Mouse (Mus musculus): ENCODE data around the gene Lhx1. TPM values are rescaled to one million over a fixed set of nuclear protein-coding genes. Genes with fewer than 3 reads are reported as not detected.
A peak's percentile ranks its signal among the peaks of the same experiment; 100 is the strongest.

Lhx1 gene
- total RNA-seq, 1 experiment from 2014 or later: 5.1 TPM

DNA sequence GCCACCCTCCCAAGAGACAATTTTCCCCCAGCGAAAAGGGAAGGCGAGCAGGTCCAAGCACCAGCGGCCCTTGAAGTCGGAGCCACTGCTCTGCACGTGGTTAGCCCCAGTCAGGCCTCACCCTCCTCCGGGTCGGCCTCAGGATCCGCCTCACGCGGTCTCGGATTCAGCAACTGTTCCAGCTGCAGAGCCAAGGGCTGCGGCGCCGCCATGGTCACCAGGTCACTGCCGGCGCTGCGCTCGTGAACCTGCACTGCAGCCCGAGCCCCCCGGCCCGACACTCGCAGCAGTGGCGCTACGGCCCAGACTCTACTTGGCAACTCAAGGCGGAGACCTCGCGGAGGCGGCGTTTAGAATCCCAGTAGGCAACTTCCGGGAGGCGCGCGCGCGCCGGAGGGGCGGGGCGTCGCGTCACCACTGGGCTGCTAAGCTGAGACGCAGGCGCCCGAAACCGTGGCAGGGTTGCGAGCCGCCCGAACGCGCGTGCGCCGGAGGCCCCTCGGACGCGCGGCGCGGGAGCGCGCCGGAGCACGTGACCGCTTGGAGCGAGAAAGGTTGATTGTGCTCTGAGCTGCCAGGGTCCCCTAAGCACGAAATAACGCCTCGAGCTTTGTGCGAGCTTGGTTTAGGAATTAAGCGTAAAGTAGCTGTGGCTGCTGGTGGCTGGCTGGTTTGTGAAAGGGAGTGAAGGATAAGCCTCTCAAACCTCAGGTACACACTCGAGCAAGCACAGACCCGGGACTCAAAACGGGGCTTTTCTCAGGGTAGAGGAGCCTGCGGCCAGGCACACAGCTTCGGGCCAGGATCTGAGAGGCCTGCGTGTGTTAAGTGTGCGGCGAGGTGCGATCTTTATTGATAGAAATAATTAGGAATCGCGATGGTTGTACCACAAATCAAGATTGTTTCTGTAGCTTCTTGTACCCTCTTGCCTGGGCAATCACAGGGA, 11.9 kb downstream of the Lhx1 start, which contains the start of gene Aatf:
TSS of gene Aatf (minus strand) at position 352 of the 946 bp plus-strand sequence.
- peak; percentile 91 for ATAC-seq (ENCODE audit: extremely low read depth, insufficient number of reproducible peaks, low FRiP score, poor library complexity, severe bottlenecking)

DNA sequence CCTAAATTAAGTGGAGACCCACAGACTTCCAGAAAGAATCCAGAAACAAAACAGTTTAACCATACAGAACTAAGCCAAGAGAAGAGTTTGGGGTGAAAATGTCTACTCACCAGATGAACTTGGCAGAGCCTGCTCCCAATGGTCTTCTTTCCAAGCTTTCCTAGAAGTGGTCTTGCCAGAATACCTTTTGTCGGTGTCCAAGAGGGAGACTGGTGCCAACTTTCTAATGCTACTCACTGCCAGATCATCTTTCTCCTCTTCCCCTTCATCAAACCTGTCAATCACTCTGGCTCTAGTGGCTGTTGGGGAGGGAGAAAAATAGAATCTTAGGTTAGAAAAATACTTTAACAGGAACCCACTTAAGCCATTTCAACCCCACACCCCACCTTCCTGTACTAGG, 13.3 kb downstream of the Lhx1 start:
- ATAC-seq (ENCODE audit: extremely low read depth, insufficient number of reproducible peaks, low FRiP score, poor library complexity, severe bottlenecking): no peak

DNA sequence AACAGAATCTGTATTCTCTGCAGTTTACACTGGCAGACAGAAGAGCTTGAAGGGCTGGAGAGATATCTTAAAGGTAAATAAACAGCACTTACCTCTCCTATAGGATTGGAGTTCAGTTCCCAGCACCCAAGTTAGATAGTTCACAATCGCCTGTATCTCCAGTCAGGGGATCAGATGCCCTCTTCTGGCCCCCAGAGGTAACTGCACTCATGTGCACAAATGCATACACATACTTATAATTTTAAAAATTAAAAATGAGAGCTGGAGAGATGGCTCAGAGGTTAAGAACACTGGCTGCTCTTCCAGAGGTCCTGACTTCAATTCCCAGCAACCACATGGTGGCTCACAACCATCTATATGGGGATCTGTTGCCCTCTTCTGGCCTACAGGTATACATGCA, 21.0 kb downstream of the Lhx1 start:
- no peak for ATAC-seq (ENCODE audit: extremely low read depth, insufficient number of reproducible peaks, low FRiP score, poor library complexity, severe bottlenecking)

GRCm38 (mm10) chr11:84497944-84498343, 27.4 kb downstream of the Lhx1 start:
- no peak for ATAC-seq (ENCODE audit: extremely low read depth, insufficient number of reproducible peaks, low FRiP score, poor library complexity, severe bottlenecking)

GRCm38 (mm10) chr11:84496901-84497300, 28.4 kb downstream of the Lhx1 start:
- ATAC-seq (ENCODE audit: extremely low read depth, insufficient number of reproducible peaks, low FRiP score, poor library complexity, severe bottlenecking): no peak

DNA sequence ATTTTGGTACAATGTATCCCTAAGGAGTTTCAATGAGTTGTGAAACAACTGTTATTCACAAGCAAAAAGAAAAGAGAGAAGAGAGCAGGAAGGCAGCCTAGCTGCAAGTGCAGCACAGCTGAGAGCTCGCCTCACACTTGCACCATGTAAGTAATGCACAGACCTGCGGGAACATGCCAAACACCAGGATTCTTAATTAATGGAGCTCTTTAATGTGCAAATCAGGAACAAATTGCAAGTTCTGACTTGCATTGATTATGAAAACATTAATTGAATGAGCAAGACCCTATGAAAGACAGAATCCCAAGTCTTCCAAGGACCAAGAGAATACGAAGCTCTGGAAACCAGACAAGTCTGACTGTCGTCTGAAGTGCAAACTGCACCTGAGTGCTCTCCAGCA, 29.6 kb downstream of the Lhx1 start:
- no peak for ATAC-seq (ENCODE audit: extremely low read depth, insufficient number of reproducible peaks, low FRiP score, poor library complexity, severe bottlenecking)

DNA sequence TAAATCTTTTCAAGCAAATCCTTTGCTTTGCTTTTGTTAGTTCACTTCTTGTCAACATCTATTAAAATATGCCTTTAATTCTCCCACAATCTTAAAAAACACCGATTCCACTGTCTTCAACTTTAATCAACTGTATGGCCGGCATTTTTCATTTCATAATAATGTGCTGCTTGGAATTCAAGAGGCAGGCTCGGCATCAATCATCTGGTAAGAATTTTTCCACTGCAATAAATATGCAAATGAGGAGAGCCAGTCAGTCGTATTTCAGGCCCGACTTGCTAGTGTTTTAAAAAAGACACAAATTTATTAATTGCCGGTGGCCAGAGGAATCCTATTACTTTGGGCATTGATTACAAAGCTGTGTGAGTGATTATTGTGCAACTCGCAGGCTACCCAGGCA, 43.7 kb downstream of the Lhx1 start:
- ATAC-seq (ENCODE audit: extremely low read depth, insufficient number of reproducible peaks, low FRiP score, poor library complexity, severe bottlenecking): no peak

GRCm38 (mm10) chr11:84480451-84480850, 44.9 kb downstream of the Lhx1 start:
- no peak for ATAC-seq (ENCODE audit: extremely low read depth, insufficient number of reproducible peaks, low FRiP score, poor library complexity, severe bottlenecking)

DNA sequence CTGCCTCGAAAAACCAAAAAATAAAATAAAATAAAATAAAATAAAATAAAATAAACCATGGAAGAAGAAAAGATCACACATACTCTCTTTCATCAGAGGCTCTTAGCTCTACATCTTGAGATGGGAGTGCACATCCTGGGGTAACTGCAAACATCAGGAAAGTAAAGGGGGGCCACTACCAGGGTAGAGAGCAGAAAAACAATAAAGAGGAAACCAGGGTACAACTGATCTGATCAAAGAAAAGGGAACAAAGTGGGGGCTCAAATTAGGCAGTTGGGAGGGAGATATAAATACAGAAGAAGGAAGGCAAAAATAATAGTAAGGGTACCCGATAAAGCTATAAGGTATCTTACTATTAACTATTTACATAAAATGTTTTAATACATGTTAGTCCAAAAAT, 48.7 kb downstream of the Lhx1 start:
- no peak for ATAC-seq (ENCODE audit: extremely low read depth, insufficient number of reproducible peaks, low FRiP score, poor library complexity, severe bottlenecking)

- no peak for ATAC-seq (ENCODE audit: extremely low read depth, insufficient number of reproducible peaks, low FRiP score, poor library complexity, severe bottlenecking)
Measured at GRCm38 (mm10) chr11:84475991-84476390, 49.3 kb downstream of the Lhx1 start.

GRCm38 (mm10) chr11:84473093-84473667, 52.2 kb downstream of the Lhx1 start:
- ATAC-seq (ENCODE audit: extremely low read depth, insufficient number of reproducible peaks, low FRiP score, poor library complexity, severe bottlenecking): no peak

Other genes with a start within 250 kb of the Lhx1 start
- 49.7 and 50.8 TPM in 2 replicates for gene Aatf, start 12.0 kb downstream of the Lhx1 start, total RNA-seq (2017)